Mouse (Mus musculus): ENCODE results near the gene Csnk2a2. TPM values are rescaled to one million over a fixed set of nuclear protein-coding genes. Genes with fewer than 3 reads are reported as not detected.

Csnk2a2 gene
- polyA plus RNA-seq, 1 experiment from 2014 or later = 19.9 TPM

DNA sequence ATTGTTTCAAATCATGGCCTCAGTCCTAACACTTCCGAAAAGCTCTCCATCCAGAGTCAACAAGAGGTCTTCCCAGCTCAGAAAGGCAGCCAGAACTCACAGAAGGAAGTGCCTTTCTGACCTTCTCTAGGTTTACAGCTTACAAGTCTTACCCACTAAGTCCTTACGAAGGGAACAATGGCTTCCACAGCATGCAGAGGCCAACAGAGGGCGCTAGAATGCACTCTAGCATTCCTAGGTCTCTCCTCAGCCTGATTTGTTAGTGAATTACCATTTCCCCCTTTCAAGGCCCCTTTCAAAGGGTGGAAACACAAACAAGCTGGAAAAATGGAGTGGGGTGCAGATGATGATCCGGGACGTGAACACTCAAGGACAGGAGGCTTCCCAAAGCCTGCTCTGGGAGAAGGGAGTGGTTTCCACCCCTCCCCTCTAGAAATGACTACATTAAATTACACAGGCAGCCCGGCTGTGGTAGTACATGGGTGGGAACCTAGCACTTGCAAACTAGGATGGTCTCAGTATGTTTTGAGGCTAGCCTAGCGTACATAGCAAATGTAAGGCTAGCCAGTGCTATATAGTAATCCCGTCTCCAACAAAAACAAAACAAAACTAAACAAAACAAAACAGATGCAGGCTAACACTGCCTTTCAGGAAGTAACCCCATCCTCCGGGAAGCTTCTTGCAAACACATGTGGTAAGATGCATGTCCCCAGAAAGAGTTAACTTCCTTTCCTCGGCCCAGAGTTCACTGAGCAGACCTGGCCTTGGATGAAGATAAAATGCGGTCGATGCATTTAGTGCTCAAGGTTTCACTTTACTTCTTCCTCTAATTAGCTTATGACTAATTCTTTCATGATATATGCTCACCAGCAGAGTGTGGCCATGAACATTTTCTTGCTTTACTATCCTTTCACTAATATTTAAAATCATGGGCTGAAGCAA, 62.0 kb downstream of the Csnk2a2 start:
- Histone ChIP-seq H3K27ac (replicated peaks; ENCODE audit: low read depth, low read length) (no peak overlapping the region), H3K4me2 (ENCODE audit: low read depth, low read length) (no peak overlapping the region)

GRCm38 (mm10) chr8:95426781-95427281, 63.0 kb downstream of the Csnk2a2 start:
- no peak overlapping the region for H3K9ac ChIP-seq (replicated peaks; ENCODE audit: low read length)
- DNase-seq (ENCODE audit: low spot score) (no peak), ATAC-seq (replicated peaks; ENCODE audit: insufficient number of reproducible peaks, low FRiP score, low TSS enrichment, low read depth) (no peak)
- no peak overlapping the region for H3K4me2 ChIP-seq (ENCODE audit: low read depth, low read length)
- no peaks in the 10 kb centered on the region for H3K9me3 ChIP-seq (replicated peaks; ENCODE audit: control insufficient read depth, low read length)
- no peaks in the 10 kb centered on the region for H3K36me3 ChIP-seq (replicated peaks; ENCODE audit: control insufficient read depth, insufficient read depth, low read depth, low read length)
- no peaks in the 10 kb centered on the region for H3K27me3 ChIP-seq (ENCODE audit: control insufficient read depth, insufficient read depth, low read length)
- no peak overlapping the region for H3K4me3 ChIP-seq (ENCODE audit: low read depth, low read length)
- no peak overlapping the region for H3K27ac ChIP-seq (replicated peaks; ENCODE audit: low read depth, low read length)
- peaks cover 3% of the 10 kb centered on the region; the same call in 1 of the 2 replicates for H3K4me1 ChIP-seq (ENCODE audit: control insufficient read depth, insufficient read depth, low read length)
- WGBS = 80% methylated on average over 2 of the region's 2 CpGs

More for the DNA sequence above, 62.0 kb downstream of the Csnk2a2 start:
- H3K36me3 ChIP-seq (replicated peaks; ENCODE audit: control insufficient read depth, insufficient read depth, low read depth, low read length) = no peaks in the 10 kb centered on the region
- 42% methylated on average over 12 of the region's 12 CpGs for WGBS
- no peak overlapping the region for H3K9ac ChIP-seq (replicated peaks; ENCODE audit: low read length)
- no peak overlapping the region for H3K4me3 ChIP-seq (ENCODE audit: low read depth, low read length)
- DNase-seq (ENCODE audit: low spot score) = peak; percentile 87
- peaks cover 3% of the 10 kb centered on the region for H3K4me1 ChIP-seq (ENCODE audit: control insufficient read depth, insufficient read depth, low read length)
- no peaks in the 10 kb centered on the region for H3K27me3 ChIP-seq (ENCODE audit: control insufficient read depth, insufficient read depth, low read length)
- no peak; the same call in 1 of the 2 replicates for ATAC-seq (replicated peaks; ENCODE audit: insufficient number of reproducible peaks, low FRiP score, low TSS enrichment, low read depth)
- H3K9me3 ChIP-seq (replicated peaks; ENCODE audit: control insufficient read depth, low read length) = no peaks in the 10 kb centered on the region

- Histone ChIP-seq H3K27me3 (ENCODE audit: control insufficient read depth, insufficient read depth, low read length) (no peaks in the 10 kb centered on the region), H3K4me2 (ENCODE audit: low read depth, low read length) (no peak overlapping the region), H3K4me3 (ENCODE audit: low read depth, low read length) (no peak overlapping the region), H3K9me3 (replicated peaks; ENCODE audit: control insufficient read depth, low read length) (no peaks in the 10 kb centered on the region), H3K36me3 (replicated peaks; ENCODE audit: control insufficient read depth, insufficient read depth, low read depth, low read length) (no peaks in the 10 kb centered on the region; the same call in 1 of the 2 replicates), H3K9ac (replicated peaks; ENCODE audit: low read length) (no peak overlapping the region), H3K4me1 (ENCODE audit: control insufficient read depth, insufficient read depth, low read length) (no peaks in the 10 kb centered on the region), H3K27ac (replicated peaks; ENCODE audit: low read depth, low read length) (no peak overlapping the region)
- ATAC-seq (replicated peaks; ENCODE audit: insufficient number of reproducible peaks, low FRiP score, low TSS enrichment, low read depth) = no peak
- WGBS = 91% methylated on average over 7 of the region's 7 CpGs
- DNase-seq (ENCODE audit: low spot score) = no peak
Measured at GRCm38 (mm10) chr8:95424682-95425081, 65.2 kb downstream of the Csnk2a2 start.

DNA sequence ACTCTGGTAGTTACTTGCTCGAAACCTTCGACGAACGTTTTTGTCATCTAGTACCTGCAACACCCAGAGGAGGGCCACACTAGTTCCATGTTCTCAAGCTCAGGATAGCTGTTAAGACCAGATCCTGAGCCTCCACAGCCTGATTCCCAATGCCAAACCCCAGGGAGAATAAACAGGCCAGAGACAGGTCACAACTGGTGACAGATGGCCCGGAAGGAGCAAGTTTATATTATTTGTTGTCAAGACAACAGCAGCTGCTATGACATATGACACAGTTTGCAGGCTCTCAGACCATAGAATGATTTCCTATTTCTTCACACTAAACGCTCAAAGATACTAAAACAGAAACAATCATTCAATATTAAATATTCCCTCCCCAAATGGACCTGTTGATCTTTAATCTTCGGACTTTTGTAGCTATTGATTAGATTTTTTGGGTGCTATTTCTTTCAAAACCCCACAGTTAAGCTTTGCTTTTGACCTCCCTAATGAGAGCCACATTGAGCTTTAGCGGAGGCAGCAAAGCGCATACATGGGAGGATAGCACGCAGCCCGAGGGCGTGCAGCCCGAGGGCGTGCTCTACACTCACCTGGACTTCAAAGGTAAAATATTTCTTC, 67.5 kb downstream of the Csnk2a2 start:
- Histone ChIP-seq H3K36me3 (replicated peaks; ENCODE audit: control insufficient read depth, insufficient read depth, low read depth, low read length) (no peaks in the 10 kb centered on the region; the same call in 1 of the 2 replicates), H3K4me1 (ENCODE audit: control insufficient read depth, insufficient read depth, low read length) (no peaks in the 10 kb centered on the region), H3K27ac (replicated peaks; ENCODE audit: low read depth, low read length) (no peak overlapping the region), H3K9me3 (replicated peaks; ENCODE audit: control insufficient read depth, low read length) (no peaks in the 10 kb centered on the region), H3K27me3 (ENCODE audit: control insufficient read depth, insufficient read depth, low read length) (no peaks in the 10 kb centered on the region), H3K9ac (replicated peaks; ENCODE audit: low read length) (no peak overlapping the region), H3K4me2 (ENCODE audit: low read depth, low read length) (no peak overlapping the region), H3K4me3 (ENCODE audit: low read depth, low read length) (no peak overlapping the region)
- 92% methylated on average over 14 of the region's 14 CpGs for WGBS
- ATAC-seq (replicated peaks; ENCODE audit: insufficient number of reproducible peaks, low FRiP score, low TSS enrichment, low read depth) (no peak), DNase-seq (ENCODE audit: low spot score) (no peak)

GRCm38 (mm10) chr8:95411309-95411972, 78.4 kb downstream of the Csnk2a2 start:
- Histone ChIP-seq H3K4me2 (ENCODE audit: low read depth, low read length) (no peak overlapping the region), H3K4me3 (ENCODE audit: low read depth, low read length) (no peak overlapping the region), H3K27me3 (ENCODE audit: control insufficient read depth, insufficient read depth, low read length) (no peaks in the 10 kb centered on the region), H3K36me3 (replicated peaks; ENCODE audit: control insufficient read depth, insufficient read depth, low read depth, low read length) (no peaks in the 10 kb centered on the region), H3K9me3 (replicated peaks; ENCODE audit: control insufficient read depth, low read length) (no peaks in the 10 kb centered on the region), H3K9ac (replicated peaks; ENCODE audit: low read length) (no peak overlapping the region), H3K27ac (replicated peaks; ENCODE audit: low read depth, low read length) (no peak overlapping the region), H3K4me1 (ENCODE audit: control insufficient read depth, insufficient read depth, low read length) (no peaks in the 10 kb centered on the region)
- ATAC-seq (replicated peaks; ENCODE audit: insufficient number of reproducible peaks, low FRiP score, low TSS enrichment, low read depth) = no peak
- WGBS = 33% methylated on average over 10 of the region's 10 CpGs
- no peak for DNase-seq (ENCODE audit: low spot score)

- DNase-seq (ENCODE audit: low spot score) (no peak), ATAC-seq (replicated peaks; ENCODE audit: insufficient number of reproducible peaks, low FRiP score, low TSS enrichment, low read depth) (no peak)
- no peak overlapping the region for H3K9ac ChIP-seq (replicated peaks; ENCODE audit: low read length)
- H3K27me3 ChIP-seq (ENCODE audit: control insufficient read depth, insufficient read depth, low read length) = no peaks in the 10 kb centered on the region
- WGBS = 84% methylated on average over 5 of the region's 5 CpGs
- H3K9me3 ChIP-seq (replicated peaks; ENCODE audit: control insufficient read depth, low read length) = no peaks in the 10 kb centered on the region
- H3K27ac ChIP-seq (replicated peaks; ENCODE audit: low read depth, low read length) = no peak overlapping the region
- no peaks in the 10 kb centered on the region for H3K4me1 ChIP-seq (ENCODE audit: control insufficient read depth, insufficient read depth, low read length)
- no peak overlapping the region for H3K4me2 ChIP-seq (ENCODE audit: low read depth, low read length)
- H3K36me3 ChIP-seq (replicated peaks; ENCODE audit: control insufficient read depth, insufficient read depth, low read depth, low read length) = no peaks in the 10 kb centered on the region
- no peak overlapping the region for H3K4me3 ChIP-seq (ENCODE audit: low read depth, low read length)
Measured at GRCm38 (mm10) chr8:95409518-95409917, 80.3 kb downstream of the Csnk2a2 start.

DNA sequence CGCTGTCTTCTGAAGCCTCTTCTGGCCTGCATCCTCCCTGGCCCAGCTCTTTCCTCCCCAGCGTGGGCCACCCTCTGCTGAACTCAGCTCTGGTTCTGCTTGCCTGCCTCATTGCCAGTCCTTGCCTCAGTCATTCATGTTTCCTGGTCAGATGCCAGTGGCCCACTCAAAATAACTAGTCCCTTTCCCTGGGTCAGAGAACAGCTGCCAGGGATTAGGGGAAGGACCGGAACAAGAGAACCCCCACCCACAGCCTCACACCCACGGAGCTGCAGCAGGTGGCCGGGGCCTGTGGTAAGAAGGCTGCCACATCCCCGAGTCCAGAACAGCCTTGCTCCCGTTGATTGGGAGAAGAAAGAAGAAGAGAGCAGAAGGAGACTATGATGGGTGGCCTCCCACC, 88.7 kb downstream of the Csnk2a2 start:
- ATAC-seq (replicated peaks; ENCODE audit: insufficient number of reproducible peaks, low FRiP score, low TSS enrichment, low read depth) (no peak), DNase-seq (ENCODE audit: low spot score) (no peak)
- no peak overlapping the region for H3K9ac ChIP-seq (replicated peaks; ENCODE audit: low read length)
- H3K36me3 ChIP-seq (replicated peaks; ENCODE audit: control insufficient read depth, insufficient read depth, low read depth, low read length) = no peaks in the 10 kb centered on the region
- no peak overlapping the region for H3K4me3 ChIP-seq (ENCODE audit: low read depth, low read length)
- H3K27ac ChIP-seq (replicated peaks; ENCODE audit: low read depth, low read length) = no peak overlapping the region
- H3K27me3 ChIP-seq (ENCODE audit: control insufficient read depth, insufficient read depth, low read length) = no peaks in the 10 kb centered on the region
- no peaks in the 10 kb centered on the region for H3K9me3 ChIP-seq (replicated peaks; ENCODE audit: control insufficient read depth, low read length)
- 77% methylated on average over 7 of the region's 7 CpGs for WGBS
- no peak overlapping the region for H3K4me2 ChIP-seq (ENCODE audit: low read depth, low read length)
- H3K4me1 ChIP-seq (ENCODE audit: control insufficient read depth, insufficient read depth, low read length) = no peaks in the 10 kb centered on the region
